Mouse (Mus musculus) ES-Bruce4 (cell line): ENCODE measurements around the gene Olfr520. TPM values are rescaled to one million over a fixed set of nuclear protein-coding genes. Genes with fewer than 3 reads are reported as not detected.

Experiments used
- H3K27ac ChIP-seq: 2 replicates; pipeline ENCODE4 v1.5.1; 2012; ENCODE audit warnings: low read length, inconsistent platforms; ENCODE audit not compliant: insufficient read depth
- H3K27me3 ChIP-seq: 2 replicates; pipeline ENCODE4 v1.6.1; 2012; ENCODE audit warnings: mild to moderate bottlenecking, low read length, inconsistent platforms; ENCODE audit not compliant: control insufficient read depth, poor library complexity, insufficient read depth, severe bottlenecking
- H3K36me3 ChIP-seq: 2 replicates; pipeline ENCODE4 v1.6.1; 2012; ENCODE audit warnings: inconsistent platforms, mild to moderate bottlenecking, low read length, moderate library complexity; ENCODE audit not compliant: control insufficient read depth, poor library complexity, insufficient read depth, severe bottlenecking
- H3K4me1 ChIP-seq: one replicate; pipeline ENCODE4 v1.8.1; 2011; ENCODE audit warnings: low read length; ENCODE audit not compliant: control insufficient read depth, insufficient read depth
- H3K4me3 ChIP-seq: 2 replicates; pipeline ENCODE4 v1.5.1; 2011; ENCODE audit warnings: low read depth, mild to moderate bottlenecking, low read length
- H3K9ac ChIP-seq: 2 replicates; pipeline ENCODE4 v1.6.1; 2012; ENCODE audit warnings: low read depth, mild to moderate bottlenecking, inconsistent platforms; ENCODE audit not compliant: poor library complexity, severe bottlenecking
- H3K9me3 ChIP-seq: replicated peaks from 2 replicates; pipeline ENCODE4 v1.6.1; 2012; ENCODE audit warnings: mild to moderate bottlenecking, low read length, inconsistent platforms; ENCODE audit not compliant: control insufficient read depth, poor library complexity, insufficient read depth, severe bottlenecking
- CTCF ChIP-seq: IDR thresholded peaks from one replicate; pipeline ENCODE4 v1.8.1; 2011; ENCODE audit warnings: low read depth, low read length
- EP300 ChIP-seq: IDR thresholded peaks from 2 replicates; pipeline ENCODE4 v1.6.1; 2011; ENCODE audit warnings: low read depth, low read length; ENCODE audit not compliant: insufficient read depth
- POLR2A ChIP-seq: IDR thresholded peaks from one replicate; pipeline ENCODE4 v1.8.1; 2011; ENCODE audit warnings: low read length; ENCODE audit not compliant: insufficient read depth
- polyA plus RNA-seq: library from polyadenylated mRNA; stranded (reverse); fragments of >200 nt; gene quantifications from 2 replicates; pipeline ENCODE4 v1.2.4, GENCODE M21; 2011; ENCODE audit warnings: low read depth; ENCODE audit not compliant: missing spikeins, insufficient read depth, insufficient read length

Gene Olfr520
- polyA plus RNA-seq, 1 experiment, result not detected

DNA sequence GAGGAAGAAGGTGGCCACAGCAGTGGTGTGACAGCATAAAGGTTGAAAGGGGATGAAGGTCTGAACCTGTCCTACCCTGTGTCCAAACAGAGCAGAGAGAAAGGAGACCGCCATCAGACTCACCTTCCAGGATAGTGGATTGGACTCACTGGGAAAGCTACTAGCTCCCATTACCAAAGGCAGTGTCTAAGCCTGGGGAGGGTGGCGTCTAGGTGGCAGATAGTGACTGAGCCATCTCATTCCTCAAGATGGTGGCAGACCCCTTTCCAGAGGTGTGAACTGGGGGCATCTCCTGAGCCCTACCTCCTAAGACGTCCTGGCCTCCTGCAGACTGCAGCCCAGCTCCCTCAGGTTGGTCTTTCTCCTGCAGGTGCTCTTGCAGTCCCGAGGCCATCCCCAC, 29.4 kb upstream of the Olfr520 start:
- TF ChIP-seq CTCF, result no peak
- no peak for TF ChIP-seq POLR2A
- no peak for TF ChIP-seq EP300
- Histone ChIP-seq H3K27me3 (no peaks in the 10 kb centered on the region), H3K9ac (no peak overlapping the region), H3K4me3 (no peak overlapping the region), H3K9me3 (no peaks in the 10 kb centered on the region), H3K36me3 (no peaks in the 10 kb centered on the region), H3K27ac (no peak overlapping the region), H3K4me1 (no peaks in the 10 kb centered on the region)

DNA sequence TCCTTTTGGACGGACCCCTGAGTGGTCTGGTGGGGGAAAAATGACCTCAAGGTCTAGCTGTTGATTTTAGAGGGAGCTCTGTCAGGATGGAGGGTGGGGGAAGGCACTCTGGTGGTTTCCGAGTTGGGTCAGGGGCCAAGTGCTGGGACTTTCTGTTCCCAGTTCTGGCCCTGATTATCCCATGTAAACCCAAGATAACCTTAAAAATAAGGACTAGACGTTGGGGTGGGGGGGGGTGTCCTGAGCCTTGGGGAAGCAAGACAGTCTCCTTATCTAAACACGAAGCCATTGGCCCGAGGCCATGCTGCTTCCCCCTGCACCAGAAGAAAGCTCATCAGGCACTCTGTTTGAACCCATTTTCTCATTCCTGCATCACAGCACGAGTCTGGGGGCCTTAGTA, 27.9 kb upstream of the Olfr520 start:
- no peak for TF ChIP-seq EP300
- TF ChIP-seq POLR2A, result no peak
- no peak overlapping the region for H3K4me3 ChIP-seq
- no peak overlapping the region for H3K9ac ChIP-seq
- no peaks in the 10 kb centered on the region for H3K4me1 ChIP-seq
- H3K27me3 ChIP-seq, result no peaks in the 10 kb centered on the region
- H3K27ac ChIP-seq, result no peak overlapping the region
- no peaks in the 10 kb centered on the region for H3K9me3 ChIP-seq
- H3K36me3 ChIP-seq, result no peaks in the 10 kb centered on the region

DNA sequence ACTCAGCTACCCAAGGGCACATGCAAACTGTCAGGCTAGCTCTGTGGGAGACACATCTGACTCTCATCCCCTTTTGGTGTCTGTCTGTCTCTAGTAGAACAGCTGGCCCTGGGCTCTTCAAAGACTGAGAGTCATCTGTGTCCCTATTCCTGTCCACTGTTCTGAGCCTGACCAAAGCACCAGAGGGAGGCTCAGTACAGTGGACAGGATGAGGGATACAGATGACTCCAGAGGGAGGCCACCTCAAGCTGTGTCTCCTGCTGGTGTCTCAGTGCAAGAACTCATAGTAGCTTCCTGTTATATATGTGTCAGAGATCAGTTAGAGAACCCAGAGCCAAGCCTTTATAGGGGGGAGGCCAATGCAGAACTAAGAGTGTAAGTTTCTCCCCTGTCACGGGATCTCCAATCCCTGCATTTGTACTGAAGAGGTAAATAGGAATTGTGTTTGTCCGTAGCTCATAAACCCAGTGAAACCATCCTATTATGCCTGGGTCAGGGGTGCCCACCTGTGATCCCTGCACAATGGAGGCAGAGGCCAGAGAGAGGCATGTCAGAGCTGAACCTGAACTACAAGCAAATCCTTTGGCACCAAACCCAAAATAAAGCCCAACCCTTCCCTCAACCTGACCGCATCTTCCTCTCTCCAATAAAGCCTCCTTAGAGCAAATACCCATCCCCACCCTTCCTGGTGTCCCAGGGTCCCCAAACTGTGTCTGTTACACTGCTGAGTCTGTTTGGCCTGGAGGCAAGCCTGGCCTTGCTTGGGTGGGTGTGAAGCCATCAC, 25.1 kb upstream of the Olfr520 start:
- no peak overlapping the region for H3K4me3 ChIP-seq
- no peaks in the 10 kb centered on the region for H3K36me3 ChIP-seq
- no peaks in the 10 kb centered on the region for H3K27me3 ChIP-seq
- no peak overlapping the region for H3K27ac ChIP-seq
- H3K9me3 ChIP-seq, result no peaks in the 10 kb centered on the region
- no peaks in the 10 kb centered on the region for H3K4me1 ChIP-seq
- no peak overlapping the region for H3K9ac ChIP-seq
- TF ChIP-seq EP300, result no peak
- no peak for TF ChIP-seq POLR2A
- TF ChIP-seq CTCF, result no peak

DNA sequence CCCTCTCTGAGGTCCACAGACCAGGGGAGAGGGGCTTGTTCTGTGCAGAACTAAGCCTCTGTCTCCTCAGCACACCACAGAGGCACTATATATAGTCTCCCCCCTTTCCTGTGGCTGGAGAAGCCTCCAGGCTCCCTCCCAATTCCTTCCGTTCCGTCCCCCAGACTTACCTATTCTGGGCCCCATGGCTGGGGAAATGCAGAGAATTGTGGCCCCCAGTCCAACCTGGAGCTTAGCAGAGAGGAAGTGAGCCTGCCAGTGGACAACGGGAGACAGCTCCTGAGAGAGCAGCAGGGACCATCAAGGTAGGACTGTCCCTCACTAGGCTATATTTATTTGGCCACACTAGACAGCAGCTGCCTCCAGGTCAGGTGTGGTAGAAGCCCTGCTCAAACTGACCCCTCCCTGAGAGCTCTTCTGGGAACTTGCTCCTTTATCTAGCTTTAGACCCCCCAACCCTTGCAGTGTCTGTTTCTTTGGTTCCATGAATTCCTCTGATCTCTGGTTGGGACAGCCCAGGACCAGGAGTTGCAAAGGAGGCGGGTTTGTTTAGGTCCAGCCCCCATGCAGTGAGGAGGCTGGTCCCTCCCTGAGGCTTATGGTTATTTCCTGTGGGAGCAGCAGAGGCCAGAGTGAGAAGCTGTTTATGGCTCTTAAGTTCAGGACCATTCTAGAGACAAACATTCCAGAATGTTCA, 23.6 kb upstream of the Olfr520 start:
- no peak overlapping the region for H3K27ac ChIP-seq

DNA sequence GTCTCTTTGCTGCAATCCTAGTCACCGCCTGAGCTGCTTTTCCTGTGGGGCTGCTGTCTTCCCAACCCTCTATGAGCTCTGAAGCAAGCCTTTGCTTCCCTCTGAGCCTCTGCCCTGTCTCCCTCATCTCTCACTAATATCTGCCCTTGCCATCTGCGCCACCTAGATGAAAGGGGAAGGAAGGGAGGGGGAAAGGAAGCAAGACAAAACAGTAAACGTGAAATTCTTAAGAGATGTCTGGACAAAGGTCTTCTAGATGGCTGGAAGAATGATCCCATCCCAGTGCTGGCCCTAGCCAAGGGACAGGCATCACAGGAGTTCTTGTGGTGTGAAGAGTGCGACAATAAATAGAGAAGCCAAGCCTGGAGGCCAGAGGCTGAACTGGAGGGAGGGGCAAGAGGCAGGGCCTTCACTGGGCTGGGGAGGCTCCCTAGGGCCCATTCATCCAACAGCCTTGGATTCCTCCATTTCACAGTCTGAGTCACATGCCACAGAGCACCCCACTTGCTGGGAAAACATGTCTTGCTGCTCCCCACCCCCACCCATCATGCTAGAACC, 23.0 kb upstream of the Olfr520 start:
- H3K4me3 ChIP-seq, result no peak overlapping the region
- H3K9me3 ChIP-seq, result no peaks in the 10 kb centered on the region
- no peaks in the 10 kb centered on the region for H3K4me1 ChIP-seq
- H3K9ac ChIP-seq, result no peak overlapping the region
- H3K27ac ChIP-seq, result no peak overlapping the region
- H3K36me3 ChIP-seq, result no peaks in the 10 kb centered on the region
- TF ChIP-seq EP300 (no peak), CTCF (no peak), POLR2A (no peak)
- H3K27me3 ChIP-seq, result no peaks in the 10 kb centered on the region

More for the DNA sequence above, 23.6 kb upstream of the Olfr520 start:
- H3K9me3 ChIP-seq, result no peaks in the 10 kb centered on the region
- no peaks in the 10 kb centered on the region for H3K4me1 ChIP-seq
- H3K36me3 ChIP-seq, result no peaks in the 10 kb centered on the region
- H3K27me3 ChIP-seq, result no peaks in the 10 kb centered on the region
- H3K9ac ChIP-seq, result no peak overlapping the region
- H3K4me3 ChIP-seq, result no peak overlapping the region
- TF ChIP-seq POLR2A (no peak), EP300 (no peak), CTCF (no peak)

DNA sequence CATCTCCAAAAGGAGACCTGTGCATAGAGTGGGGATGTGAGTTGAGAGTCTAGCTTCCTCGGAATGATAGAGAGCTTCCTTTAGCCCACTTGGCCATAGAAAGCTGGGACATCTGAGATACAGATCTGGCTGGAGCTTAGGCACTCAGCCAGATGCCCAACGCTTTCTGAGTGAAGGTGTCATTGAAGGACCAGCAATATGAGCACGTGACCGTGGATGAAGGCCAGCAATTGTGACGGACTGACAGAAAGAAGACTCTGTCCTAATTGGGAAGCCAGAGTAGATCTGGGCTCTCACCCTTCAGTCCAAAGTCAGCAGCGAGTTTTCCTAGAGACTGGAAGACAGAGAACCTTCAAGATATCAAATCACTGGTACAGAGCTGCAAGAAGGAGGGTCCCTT, 22.4 kb upstream of the Olfr520 start:
- H3K27me3 ChIP-seq, result no peaks in the 10 kb centered on the region
- H3K36me3 ChIP-seq, result no peaks in the 10 kb centered on the region
- H3K27ac ChIP-seq, result no peak overlapping the region
- no peaks in the 10 kb centered on the region for H3K9me3 ChIP-seq
- no peak overlapping the region for H3K4me3 ChIP-seq
- TF ChIP-seq EP300 (no peak), POLR2A (no peak), CTCF (no peak)
- no peaks in the 10 kb centered on the region for H3K4me1 ChIP-seq
- no peak overlapping the region for H3K9ac ChIP-seq
